8 mouse cellular contexts compared by ENCODE assay signal in the genomic region with DNA sequence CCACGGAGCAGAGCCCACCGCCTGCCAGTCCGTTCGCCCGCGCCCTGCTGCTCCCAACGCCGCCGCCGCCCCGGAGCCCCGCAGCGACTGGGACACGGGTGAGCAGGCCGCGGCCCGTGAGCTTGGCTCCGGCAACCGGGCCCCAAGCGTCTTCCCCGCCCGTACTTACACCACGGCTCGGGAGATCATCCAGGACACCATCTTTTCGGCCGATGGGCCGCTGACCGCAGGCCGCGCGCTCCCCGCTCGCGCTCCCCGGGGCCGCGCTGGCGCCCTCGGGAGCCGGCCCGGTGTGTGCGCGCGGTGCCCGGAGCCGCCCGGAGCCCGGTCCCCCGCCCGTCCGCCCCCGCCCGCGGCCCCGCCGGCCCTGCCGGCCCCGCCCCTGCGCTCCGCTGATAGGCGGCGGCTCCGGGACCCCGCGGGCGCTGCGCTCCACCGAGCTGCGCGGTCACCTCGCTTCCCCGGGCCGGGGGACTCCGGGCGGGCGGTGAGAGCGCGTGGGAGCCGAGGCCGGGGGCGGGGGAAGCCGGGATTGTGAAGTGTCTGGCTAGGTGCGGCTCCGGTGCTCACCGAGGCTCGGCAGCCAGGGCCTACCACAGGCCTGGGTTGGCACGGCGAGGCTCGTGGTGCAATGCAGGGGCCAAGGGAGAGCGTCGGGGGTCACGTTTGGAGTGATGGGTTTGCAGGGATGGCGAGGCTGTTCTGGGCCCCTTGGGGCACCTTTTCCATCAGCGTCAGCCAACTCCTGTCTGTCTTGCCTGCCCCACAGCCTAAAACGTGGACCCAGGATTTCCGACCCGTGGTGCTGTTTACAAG. TPM values are rescaled to one million over a fixed set of nuclear protein-coding genes. Genes with fewer than 3 reads are reported as not detected.
DNase-seq lines count a peak whose midpoint lies in the region; ATAC-seq lines count a peak whose summit lies in the region.

A gene (minus strand): TSS at position 325 of the 816 bp plus-strand sequence.

- peak; percentile 87 for ATAC-seq in embryonic facial prominence, embryonic 15.5 days (ENCODE audit: insufficient number of reproducible peaks, low FRiP score, low TSS enrichment, low read depth)
- peak; percentile 87 for ATAC-seq in heart, embryonic 11.5 days (replicated peaks; ENCODE audit: insufficient number of reproducible peaks, low FRiP score, low TSS enrichment)
- ATAC-seq in kidney, embryonic 15.5 days (replicated peaks; ENCODE audit: low FRiP score): peak; percentile 82
- peak; percentile 90 for ATAC-seq in liver, embryonic 12.5 days

- H3K4me2 ChIP-seq in embryonic facial prominence, embryonic 15.5 days (replicated peaks): peak within 1 kb of the TSS; percentile 73
- H3K4me2 ChIP-seq in heart, embryonic 11.5 days: peak within 1 kb of the TSS; percentile 75
- H3K4me2 ChIP-seq in kidney, embryonic 15.5 days: peak within 1 kb of the TSS; percentile 79
- peak within 1 kb of the TSS; percentile 89 for H3K4me2 ChIP-seq in liver, embryonic 12.5 days

- no peaks in the 10 kb centered on the region for H3K9me3 ChIP-seq in embryonic facial prominence, embryonic 15.5 days (replicated peaks)
- H3K9me3 ChIP-seq in heart, embryonic 11.5 days (replicated peaks; ENCODE audit: control insufficient read depth, low read length): no peaks in the 10 kb centered on the region
- H3K9me3 ChIP-seq in kidney, embryonic 15.5 days (replicated peaks): no peaks in the 10 kb centered on the region
- no peaks in the 10 kb centered on the region for H3K9me3 ChIP-seq in liver, embryonic 12.5 days (replicated peaks)

- DNase-seq in 416B (ENCODE audit: low read depth): peak; percentile 57
- peak; percentile 84 to 91 for DNase-seq in adrenal gland, postnatal 36 days
- peak; percentile 71 for DNase-seq in naive thymus-derived CD4-positive, alpha-beta T cell, adult 2 months (ENCODE audit: low read depth)
- peak; percentile 64 to 84 for DNase-seq in spleen, postnatal 4 days (ENCODE audit: low spot score in 2 of 2)

- H3K4me1 ChIP-seq in embryonic facial prominence, embryonic 15.5 days: peaks cover 45% of the 10 kb centered on the region
- peaks cover 29% of the 10 kb centered on the region for H3K4me1 ChIP-seq in heart, embryonic 11.5 days (ENCODE audit: control insufficient read depth, insufficient read depth, low read length)
- peaks cover 49% of the 10 kb centered on the region for H3K4me1 ChIP-seq in kidney, embryonic 15.5 days
- H3K4me1 ChIP-seq in liver, embryonic 12.5 days: peaks cover 47% of the 10 kb centered on the region

- H3K27me3 ChIP-seq in embryonic facial prominence, embryonic 15.5 days: no peaks in the 10 kb centered on the region
- no peaks in the 10 kb centered on the region for H3K27me3 ChIP-seq in heart, embryonic 11.5 days (ENCODE audit: control insufficient read depth, insufficient read depth, low read length)
- no peaks in the 10 kb centered on the region for H3K27me3 ChIP-seq in kidney, embryonic 15.5 days
- H3K27me3 ChIP-seq in liver, embryonic 12.5 days (replicated peaks): no peaks in the 10 kb centered on the region

- H3K9ac ChIP-seq in embryonic facial prominence, embryonic 15.5 days: peak within 1 kb of the TSS; percentile 80
- peak within 1 kb of the TSS; percentile 100 for H3K9ac ChIP-seq in heart, embryonic 11.5 days (ENCODE audit: low read depth, low read length)
- H3K9ac ChIP-seq in kidney, embryonic 15.5 days: peak within 1 kb of the TSS; percentile 96
- peak within 1 kb of the TSS; percentile 94 for H3K9ac ChIP-seq in liver, embryonic 12.5 days

- H3K27ac ChIP-seq in embryonic facial prominence, embryonic 15.5 days (replicated peaks): peak within 1 kb of the TSS; percentile 96
- peak within 1 kb of the TSS; percentile 99 for H3K27ac ChIP-seq in heart, embryonic 11.5 days (ENCODE audit: low read depth, low read length)
- H3K27ac ChIP-seq in kidney, embryonic 15.5 days: peak within 1 kb of the TSS; percentile 99
- H3K27ac ChIP-seq in liver, embryonic 12.5 days: peak within 1 kb of the TSS; percentile 91

- H3K36me3 ChIP-seq in embryonic facial prominence, embryonic 15.5 days: no peaks in the 10 kb centered on the region
- no peaks in the 10 kb centered on the region for H3K36me3 ChIP-seq in heart, embryonic 11.5 days (ENCODE audit: control insufficient read depth, insufficient read depth, low read length)
- H3K36me3 ChIP-seq in kidney, embryonic 15.5 days: 0 out of 2 replicates have a peak, but pooled peaks cover 3% of the 10 kb centered on the region
- no peaks in the 10 kb centered on the region for H3K36me3 ChIP-seq in liver, embryonic 12.5 days

- H3K4me3 ChIP-seq in embryonic facial prominence, embryonic 15.5 days (replicated peaks): peak within 1 kb of the TSS; percentile 95
- peak within 1 kb of the TSS; percentile 97 for H3K4me3 ChIP-seq in heart, embryonic 11.5 days (ENCODE audit: low read depth, low read length)
- peak within 1 kb of the TSS; percentile 81 for H3K4me3 ChIP-seq in kidney, embryonic 15.5 days (replicated peaks)
- peak within 1 kb of the TSS; percentile 90 for H3K4me3 ChIP-seq in liver, embryonic 12.5 days

- WGBS in embryonic facial prominence, embryonic 15.5 days: under 1% methylated on average over 77 of the region's 97 CpGs
- 0% methylated on average over 36 of the region's 97 CpGs for WGBS in heart, embryonic 11.5 days (ENCODE audit: insufficient replicate concordance)
- under 1% methylated on average over 86 of the region's 97 CpGs for WGBS in kidney, embryonic 15.5 days
- WGBS in liver, embryonic 12.5 days (ENCODE audit: insufficient replicate concordance): under 1% methylated on average over 92 of the region's 97 CpGs

RNA-seq across cellular contexts. Expression of the gene that starts here (rescaled TPM):
- 10 to 100 TPM; 44.7 to 46.3 TPM for total RNA-seq in adrenal gland, postnatal 36 days (2021)
- 47.7 and 55.5 TPM in 2 replicates for polyA plus RNA-seq in embryonic facial prominence, embryonic 15.5 days (2015; fragmentation: Nextera tagmentation; extraction: Ambion mirVana)
- 21.5 and 23.7 TPM in 2 replicates for polyA plus RNA-seq in heart, embryonic 11.5 days (2014; fragmentation: Nextera tagmentation; extraction: Ambion mirVana)
- 47.0 and 49.1 TPM in 2 replicates for polyA plus RNA-seq in kidney, embryonic 15.5 days (2015; fragmentation: Nextera tagmentation; extraction: Ambion mirVana)
- 8.7 and 8.8 TPM in 2 replicates for polyA plus RNA-seq in liver, embryonic 12.5 days (2016; fragmentation: Nextera tagmentation; extraction: Ambion mirVana)

Comparison
In these comparisons a context has a peak if more than half of its experiments do, and no peak if none do; other contexts are left out.
1. Peak in every context shown above with its lines: DNase-seq, ATAC-seq, H3K4me3 ChIP-seq and H3K27ac ChIP-seq.